Mouse (Mus musculus) spleen, postnatal 14 days (tissue): ENCODE results near the gene Eif3b.

Experiments used
- DNase-seq, 2 experiments: peaks; one replicate each; pipeline ENCODE4 v3.0.0; 2021 to 2022; ENCODE audit warnings: low spot score in 2 of 2

Eif3b gene

DNA sequence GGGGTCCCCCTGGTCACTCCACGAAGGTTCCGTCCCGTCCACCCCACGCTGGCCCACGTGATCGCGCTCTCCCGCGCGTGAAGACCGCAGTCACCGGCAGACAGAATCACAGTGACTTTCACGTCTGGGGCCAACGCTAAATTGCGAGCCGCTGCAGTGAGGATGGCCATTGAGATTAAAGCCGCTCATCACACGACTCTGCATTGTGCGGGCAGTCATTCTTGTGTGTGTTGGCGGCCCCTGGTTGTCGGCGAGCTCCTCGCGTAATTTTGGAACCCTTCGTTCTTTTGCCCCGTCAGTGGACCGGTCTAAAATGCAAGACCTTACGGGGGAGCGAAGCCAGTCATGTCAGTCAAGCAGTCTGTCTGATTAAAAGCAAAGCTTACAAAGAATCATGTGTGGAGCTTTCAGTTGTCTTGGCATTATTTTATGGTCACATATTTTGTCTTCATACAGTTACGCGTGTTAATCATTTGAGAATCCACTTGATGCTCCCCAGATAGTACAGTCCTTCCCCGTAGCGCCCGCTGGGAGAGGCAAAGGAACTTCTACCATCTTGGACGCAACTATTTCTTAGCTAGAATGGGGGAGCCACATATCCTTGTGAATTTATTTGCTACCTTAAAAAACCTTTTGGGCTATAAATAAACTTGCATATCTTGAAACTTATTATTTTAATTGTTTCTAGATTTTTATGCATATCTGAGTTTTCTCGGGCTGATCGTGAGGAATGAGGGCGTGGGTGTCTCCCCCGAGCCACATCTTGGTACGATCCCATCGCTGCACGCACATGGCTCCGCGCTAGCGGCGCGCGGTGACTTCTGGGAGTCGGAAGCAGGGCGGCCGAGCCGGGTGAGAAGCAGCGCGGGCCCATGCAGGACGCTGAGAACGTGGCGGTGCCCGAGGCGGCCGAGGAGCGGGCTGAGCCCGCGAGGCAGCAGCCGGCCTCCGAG is at the start of gene Eif3b:
TSS of gene Eif3b (plus strand) at position 840 of the 953 bp plus-strand sequence.
- peak; percentile 79 to 85 for DNase-seq

DNA sequence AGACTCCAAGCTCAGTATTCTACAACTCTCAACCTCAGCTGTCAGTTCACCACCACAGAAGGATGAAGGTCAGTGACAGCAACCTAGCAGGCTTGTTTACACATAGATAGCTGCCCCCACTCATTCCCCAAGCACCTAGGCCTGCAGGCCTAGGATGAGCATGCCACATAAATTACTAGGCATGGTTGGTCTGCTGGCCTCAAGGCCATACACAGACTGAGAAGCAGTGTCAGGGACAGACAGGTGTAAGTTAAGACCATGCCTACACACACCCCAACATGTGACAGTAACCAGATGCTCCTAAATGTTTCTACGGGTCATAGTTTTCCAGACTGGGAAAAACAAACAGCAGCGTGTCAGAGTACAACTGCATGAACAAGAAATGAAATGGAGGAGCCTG is 49.7 kb upstream of the Eif3b start:
- no peak for DNase-seq

DNA sequence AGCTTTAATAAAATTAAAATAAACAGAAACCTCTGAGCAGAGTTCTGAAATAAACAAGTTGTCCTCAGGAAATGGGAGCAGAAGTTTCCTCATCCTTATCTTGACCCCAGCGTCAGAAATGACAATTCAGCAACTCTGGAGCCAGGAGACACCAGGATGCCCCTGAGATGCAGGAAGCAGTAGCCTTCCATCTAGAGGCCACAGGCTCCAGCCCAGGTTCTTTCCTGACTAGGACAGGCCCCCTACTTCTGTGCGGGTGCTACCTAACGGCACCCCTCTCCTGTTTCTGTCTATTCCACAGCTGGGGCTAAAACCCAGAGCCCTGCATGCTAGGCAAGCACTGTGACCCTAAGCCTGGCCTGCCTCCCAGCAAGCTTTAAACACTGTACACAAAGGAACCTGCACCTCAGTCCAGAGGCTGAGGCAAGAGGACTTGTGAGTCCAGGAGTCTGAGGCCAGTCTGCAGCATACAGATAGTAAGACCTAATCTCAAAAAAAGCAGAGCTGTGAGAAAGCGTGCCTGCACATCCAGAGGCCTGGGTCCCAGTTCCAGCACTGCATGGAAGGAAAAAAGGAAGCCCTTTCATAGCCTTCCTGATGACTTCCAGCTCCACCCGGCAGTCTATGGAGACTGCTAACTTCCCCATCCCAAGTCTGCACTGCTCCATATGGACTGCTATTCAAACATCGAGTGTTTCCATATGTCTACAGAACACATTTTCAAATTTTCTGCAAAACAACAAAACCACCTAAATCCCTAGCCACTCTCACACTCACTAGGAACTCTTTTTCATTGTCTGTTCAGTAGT is 48.5 kb upstream of the Eif3b start:
- DNase-seq: no peak

DNA sequence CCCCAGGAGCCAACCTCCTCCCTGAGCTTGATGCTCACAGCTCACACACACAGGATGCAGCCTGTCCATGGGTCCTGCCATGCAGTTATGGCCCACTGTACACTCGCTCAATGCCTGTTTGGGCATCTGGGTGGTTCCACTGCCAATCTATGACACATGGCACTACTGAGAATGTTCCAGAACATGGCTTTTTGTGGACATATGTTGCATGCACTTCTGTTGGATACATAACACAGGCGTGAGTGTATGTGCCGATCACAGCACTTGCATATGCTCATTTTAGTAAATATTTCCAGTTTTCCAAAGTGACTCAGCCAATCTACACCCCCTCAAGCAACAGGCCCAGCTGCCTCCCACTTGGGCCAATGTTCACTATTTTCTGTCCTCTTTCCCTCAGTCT is 47.5 kb upstream of the Eif3b start:
- no peak for DNase-seq

DNA sequence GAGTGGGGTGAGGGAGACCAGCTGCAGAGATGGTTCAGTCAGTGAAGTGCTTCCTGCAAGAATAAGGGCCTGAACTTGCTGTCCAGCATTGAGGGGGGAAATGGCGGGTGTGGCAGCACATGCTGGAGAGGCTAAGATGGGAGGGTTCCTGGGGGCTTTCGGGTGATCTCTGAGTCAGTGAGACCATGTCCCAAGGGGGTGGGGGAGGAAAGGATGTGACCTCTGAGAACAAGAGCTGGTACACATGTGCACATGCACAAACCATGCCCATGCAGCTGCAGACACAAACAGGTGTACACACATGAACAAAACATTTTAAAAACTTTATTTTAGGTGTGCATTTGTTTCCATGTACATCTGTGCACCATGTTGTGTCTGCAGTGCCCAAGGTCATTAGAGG is 45.4 kb upstream of the Eif3b start:
- no peak for DNase-seq

DNA sequence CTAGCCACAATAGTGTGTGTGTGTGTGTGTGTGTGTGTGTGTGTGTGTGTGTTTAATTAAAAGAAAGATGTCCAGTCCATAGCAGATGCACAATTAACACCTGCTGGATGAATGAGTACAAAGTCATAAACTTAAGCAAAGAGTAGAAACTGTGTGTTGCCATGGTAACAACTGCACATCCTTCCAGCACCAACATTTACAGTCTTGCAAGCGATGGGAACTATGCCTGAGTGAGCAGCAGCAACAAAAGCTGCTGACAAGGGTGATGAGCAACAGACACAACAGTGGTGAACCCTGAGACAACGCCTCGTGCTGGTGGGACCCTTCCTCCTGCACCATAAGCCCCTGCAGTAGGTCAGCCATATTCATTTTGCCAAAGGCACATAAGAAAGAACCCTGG is 44.9 kb upstream of the Eif3b start:
- no peak for DNase-seq

DNA sequence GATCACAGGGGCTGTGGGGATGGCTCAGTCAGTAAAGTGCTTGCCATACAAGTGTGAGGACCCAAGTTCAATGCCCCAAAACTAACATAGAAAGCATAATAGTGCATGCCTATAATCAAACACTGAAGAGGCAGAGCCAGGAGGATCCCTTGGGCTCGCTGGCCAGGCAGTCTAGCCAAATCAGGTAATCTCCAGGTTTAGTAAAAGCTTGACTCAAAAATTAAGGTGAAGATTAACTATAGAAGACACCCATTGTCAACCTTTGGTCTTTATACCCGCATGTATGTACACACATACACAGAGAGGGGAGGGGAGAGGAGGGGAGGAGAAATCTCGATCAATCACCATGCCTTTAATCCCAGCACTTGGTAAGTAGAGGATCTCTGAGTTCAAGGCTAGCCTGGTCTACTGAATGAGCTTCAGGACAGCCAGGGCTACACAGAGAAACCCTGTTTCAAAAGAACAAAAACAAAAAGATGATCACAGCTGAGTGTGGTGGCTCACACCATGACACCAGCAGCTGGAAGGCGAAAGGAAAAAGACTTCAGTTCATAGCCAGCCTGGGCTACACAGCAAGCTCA is 43.8 kb upstream of the Eif3b start:
- no peak for DNase-seq

DNA sequence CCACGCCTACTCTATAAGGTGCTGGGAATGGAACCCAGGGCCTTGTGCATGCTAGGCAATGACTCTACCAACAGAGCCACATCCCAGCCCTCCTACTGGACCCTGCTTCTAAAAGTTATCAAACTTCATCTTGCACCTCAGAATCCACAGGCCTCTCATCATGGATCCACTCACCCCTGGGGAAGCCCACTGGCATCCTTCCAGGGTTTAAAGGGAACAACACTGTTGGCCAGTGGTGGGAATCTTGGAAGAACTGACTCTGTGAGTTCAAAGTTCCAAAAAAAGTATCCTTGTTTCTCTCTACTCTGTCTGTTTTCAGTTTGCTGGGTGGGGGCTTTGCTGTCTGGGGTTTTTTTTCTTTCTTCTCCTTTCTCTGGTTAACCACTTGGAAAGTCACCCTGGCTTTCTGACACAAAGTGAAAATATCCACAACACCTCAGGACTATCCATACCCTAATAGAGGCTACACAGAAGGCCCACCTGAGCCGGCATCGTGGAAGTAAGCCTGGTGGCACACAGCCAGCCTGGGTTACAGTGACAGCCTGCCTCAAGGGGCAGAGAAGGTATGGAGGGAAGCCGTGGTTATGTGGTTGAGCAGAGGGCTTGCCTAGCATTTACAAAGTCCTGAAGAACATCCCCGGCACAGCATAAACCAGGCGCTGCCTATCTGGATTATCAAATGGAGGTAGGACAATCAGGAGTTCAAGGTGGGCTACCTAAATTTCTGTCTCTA is 40.8 kb upstream of the Eif3b start:
- DNase-seq: no peak

DNA sequence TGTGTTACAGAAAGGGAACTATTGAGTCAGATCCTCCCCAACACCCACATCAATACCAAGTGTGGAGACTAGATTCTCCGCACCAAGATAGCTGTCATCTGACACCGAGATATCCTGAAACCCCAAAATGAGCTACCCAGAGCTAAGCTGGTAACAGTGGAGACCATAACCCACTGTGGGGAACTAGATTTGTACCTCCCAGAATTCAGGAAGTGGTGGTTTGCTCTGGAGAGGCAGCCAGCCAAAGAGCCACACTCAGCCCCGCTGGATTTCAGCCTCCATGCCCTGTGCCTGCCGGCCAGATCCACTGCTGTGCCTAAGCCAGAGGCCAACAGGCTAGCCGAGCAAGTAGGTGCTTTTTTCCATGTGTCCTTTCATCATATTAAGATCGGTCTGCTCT is 39.8 kb upstream of the Eif3b start:
- no peak for DNase-seq

DNA sequence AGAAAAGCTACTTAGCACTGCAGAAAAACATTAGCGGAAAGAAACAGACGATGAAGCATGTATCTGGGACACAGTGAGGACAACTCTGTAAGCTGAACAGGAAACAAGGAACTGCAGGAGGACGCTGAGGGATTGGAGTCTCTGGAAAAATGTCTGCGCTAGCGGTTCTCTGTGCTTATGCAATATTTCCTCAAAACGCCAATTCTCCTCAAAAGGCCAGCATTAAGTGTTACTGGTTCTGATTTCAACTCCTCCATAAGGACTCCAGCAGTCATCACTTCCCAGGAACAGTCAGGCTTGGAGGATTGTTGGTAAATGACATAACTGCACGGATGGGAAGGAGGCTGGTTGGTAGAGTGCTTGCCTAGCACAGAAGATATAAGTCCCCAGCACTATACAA is 38.0 kb upstream of the Eif3b start:
- no peak for DNase-seq

DNA sequence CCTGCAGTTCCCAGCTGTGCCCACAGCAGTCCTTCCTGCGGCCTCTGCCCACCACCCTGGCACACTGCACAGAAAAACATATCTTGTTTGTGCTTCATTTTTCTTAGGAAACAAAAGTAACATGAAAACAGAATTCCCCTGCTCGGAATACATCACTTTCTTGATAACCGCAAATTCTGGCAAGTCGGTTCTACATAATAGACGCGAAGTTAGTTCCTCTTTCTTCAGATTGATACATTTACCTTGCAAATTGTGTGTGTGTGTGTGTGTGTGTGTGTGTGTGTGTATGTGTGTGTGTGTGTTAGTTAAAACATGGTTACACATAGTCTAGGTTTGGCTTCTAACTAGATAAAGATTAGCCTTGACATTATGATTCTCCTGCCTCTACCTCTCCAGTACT is 36.4 kb upstream of the Eif3b start:
- no peak for DNase-seq

DNA sequence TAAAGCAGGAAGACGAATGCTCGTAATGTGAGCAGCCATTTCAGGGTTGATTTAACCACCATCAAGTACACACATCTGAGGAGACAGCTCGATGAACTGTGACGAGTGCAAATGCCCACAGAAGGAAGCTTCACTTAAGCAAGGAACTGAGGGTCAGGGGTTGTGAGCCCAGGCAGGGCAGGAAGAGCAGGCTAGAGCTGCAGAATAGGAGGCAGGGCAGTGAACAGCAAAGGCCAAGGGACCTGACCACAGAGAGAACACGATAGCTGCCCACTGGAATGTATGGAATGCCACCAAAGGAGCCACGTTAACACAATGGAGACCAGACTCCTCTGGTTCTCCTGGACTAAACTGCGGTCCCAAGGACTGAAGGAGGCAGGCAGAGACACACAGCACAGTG is 35.6 kb upstream of the Eif3b start:
- DNase-seq: no peak

DNA sequence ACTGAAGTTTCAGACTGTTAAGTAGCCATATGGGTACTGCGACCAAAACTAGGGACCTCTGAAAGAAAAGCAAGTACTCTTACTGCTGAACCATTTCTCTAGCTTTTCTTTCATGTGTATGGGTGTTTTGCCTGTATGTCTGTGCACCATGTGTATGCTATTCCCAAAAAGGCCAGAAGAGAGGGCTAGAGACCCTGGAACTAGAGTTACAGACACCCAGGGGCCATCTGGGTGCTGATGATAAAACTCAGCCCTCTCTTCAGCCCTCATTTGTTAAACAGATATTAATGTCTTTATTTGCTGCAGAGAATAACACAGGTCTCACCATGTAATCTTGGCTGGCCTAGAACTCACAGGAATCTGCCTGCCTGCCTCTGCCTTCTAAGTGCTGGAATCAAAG is 34.7 kb upstream of the Eif3b start:
- DNase-seq: no peak

DNA sequence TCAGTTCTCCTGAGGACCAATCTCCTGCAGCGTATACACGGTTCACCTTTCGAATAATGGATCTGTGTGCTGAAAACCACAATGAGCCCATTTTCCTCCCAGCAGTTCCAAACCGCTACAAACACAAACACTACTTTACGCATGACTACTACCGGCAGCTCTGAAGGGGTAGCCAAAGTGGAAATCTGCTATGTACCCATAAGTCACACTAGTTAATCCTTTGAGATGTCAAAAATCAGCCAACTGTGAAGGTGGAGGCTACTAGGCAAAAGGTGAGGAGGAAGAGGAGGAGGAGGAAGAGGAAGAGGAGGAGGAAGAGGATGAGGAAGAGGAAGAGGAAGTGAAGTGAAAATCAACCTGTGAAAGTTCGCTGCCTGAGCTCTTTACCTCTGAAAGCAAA is 31.9 kb upstream of the Eif3b start:
- DNase-seq: no peak

DNA sequence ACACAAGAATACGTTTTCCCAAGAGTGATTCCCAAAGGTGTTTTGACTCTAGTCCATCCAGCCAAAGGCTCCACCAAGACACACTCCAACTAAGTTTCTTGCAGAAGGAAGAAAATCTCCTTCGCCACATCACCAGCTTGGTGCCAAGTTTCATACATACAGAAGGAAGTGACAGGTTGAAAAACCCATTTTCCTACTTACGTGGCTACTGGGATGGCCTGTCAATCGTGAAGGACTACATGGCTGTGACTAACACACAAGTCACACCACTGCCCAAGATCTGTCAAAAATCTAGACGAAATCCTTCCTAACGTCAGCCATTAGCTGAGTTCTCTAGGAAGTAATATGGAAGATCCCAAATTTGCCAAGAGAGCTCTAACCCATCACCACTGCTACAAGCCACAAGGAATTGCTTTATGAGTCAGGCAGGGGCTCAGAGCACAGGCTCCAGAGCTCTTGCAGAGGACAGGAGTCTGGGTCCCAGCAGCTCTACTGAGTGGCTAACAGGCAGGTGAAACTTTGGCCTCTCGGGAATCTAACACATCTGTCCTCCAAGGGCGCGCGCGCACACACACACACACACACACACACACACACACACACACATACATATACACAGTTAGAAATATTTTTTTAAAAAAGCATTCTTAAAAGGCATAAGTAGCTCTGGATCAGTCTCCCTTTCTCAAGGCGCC is 31.2 kb upstream of the Eif3b start:
- no peak for DNase-seq

DNA sequence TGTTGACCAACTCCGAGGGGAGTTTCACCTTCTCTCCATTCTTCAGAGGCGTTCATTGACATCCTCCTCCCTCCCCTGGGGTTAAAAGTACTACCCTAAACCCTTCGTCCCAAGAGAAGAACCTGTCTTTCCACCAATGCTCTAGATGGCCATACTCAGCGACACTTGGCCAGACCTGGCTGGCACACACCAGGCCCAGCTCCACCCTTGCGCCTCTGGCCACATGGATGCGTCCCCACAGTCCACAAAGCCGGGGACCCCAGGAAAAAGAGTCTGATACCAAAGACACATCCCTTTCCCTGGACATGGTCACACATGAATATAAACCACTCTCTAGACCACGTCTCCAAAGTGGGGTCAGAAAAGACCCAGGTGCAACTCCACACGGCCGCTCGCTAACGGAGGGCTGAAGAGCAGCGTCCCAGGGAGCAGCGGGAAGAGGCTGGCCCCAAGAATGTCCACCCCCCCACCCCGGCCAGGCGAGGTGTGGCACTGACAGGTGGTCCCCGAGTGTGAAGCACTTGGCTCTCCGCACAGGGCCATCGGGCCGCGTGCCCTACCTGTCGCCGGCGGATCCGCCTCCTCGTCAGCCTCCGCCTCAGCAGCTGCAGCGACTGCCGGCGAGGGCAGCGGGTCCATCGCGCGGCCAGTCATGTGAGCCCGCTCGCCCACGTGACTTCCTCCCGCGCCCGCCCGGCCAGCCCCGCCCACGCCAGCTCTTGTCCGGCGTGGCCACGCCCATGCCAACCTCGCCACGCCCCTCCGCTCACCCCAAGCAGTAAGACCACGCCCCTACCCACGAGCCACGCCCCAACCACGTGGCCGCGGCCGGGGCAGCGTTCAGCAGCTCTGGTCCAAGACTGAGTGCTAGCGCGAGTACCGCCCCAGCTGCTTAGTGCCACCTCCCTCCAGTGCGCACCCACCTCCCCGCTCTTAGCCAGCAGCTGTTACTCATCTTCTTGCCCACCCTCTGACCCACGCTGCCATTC is 30.2 kb upstream of the Eif3b start, which contains the start of gene Snx8:
TSS of gene Snx8 (minus strand) at position 675 of the 989 bp plus-strand sequence.
- peak; percentile 96 to 97 for DNase-seq

DNA sequence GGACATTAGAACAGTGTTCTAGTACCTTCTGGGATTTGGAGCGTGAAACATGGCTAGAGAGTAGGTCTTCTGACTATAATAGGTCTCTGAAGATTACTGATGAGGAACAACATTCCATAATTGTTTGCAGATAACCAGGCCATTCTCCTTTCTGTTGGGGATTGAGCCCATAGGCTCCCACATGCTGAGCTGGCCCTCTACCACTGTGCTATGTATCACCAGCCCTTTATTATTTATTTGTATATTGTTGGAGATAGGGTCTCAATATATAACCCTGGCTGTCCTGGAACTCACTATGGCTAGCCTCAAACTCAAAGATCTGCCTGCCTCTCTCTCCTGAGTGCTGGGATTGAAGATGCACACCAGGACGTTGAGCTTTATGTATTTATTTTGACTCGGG is 29.5 kb upstream of the Eif3b start:
- no peak for DNase-seq

DNA sequence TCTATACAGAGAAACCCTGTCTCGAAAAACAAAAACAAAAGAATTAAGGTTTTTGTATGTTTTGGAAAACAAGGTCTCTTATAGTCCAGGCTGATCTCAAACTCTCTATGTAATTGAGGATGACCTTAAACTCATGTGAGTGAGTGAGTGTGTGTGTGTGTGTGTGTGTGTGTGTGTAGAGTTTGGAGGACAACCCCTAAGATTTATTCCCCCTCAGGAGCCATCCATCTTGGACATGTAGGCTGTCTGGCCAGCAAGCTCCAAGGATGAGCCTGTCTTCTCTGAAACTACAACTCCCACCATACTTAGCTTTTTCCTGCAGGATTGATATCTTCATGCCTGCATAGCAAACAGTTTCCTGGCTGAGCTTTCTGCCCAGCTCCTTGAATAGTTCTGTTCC is 27.7 kb upstream of the Eif3b start:
- DNase-seq: no peak

DNA sequence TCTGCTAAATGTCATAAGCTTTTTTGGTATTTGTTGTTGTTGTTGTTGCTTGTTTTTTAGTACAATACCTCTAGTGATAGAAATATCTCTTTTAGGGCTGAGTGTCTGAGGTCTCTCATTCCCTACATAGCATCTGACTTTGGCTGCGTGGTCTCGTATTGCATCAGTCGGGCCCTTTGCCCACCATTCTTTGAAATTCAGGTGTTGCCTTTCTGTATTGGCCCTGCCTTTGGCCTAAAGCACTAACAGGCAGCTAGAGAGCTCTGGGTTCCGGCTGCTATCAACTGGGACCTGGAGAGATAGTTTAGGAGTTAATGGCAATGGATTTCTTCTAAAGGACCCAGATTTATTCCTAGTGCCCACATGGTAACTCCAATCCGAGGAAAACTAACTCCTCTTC is 27.1 kb upstream of the Eif3b start:
- DNase-seq: no peak

DNA sequence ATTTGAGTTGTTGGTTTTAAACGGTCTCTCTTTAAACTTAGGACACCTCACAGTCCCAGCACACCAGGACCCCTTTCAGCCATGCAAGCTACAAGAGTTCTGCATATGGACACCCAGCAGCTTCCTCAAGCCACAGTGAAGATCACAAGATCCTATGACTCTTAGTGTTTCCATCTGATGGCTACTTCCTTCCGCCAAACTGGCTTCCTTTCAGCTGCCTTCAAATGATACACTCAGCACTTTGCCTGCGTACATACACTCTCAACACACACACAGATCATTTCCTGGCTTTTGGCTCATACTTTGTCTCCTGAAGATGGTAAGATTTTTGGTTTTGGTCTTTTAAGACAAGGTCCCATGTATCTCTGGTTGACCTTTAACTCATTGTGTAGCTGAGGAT is 26.4 kb upstream of the Eif3b start:
- DNase-seq: no peak
